Mouse (Mus musculus): ENCODE data around the gene Izumo4.

Gene Izumo4

GRCm38 (mm10) chr10:80701721-80702535, at the start of gene Izumo4, which contains the start of gene Mob3a:
TSS of gene Izumo4 (plus strand) at chr10:80702184.
TSS of gene Mob3a (minus strand) at chr10:80701977.
- DNase-seq = peak; percentile 99 to 100

GRCm38 (mm10) chr10:80653156-80653720, 48.7 kb upstream of the Izumo4 start:
- DNase-seq = no peak

- no peak for DNase-seq
These were observed 47.1 kb upstream of the Izumo4 start for GRCm38 (mm10) chr10:80654866-80655265.

DNA sequence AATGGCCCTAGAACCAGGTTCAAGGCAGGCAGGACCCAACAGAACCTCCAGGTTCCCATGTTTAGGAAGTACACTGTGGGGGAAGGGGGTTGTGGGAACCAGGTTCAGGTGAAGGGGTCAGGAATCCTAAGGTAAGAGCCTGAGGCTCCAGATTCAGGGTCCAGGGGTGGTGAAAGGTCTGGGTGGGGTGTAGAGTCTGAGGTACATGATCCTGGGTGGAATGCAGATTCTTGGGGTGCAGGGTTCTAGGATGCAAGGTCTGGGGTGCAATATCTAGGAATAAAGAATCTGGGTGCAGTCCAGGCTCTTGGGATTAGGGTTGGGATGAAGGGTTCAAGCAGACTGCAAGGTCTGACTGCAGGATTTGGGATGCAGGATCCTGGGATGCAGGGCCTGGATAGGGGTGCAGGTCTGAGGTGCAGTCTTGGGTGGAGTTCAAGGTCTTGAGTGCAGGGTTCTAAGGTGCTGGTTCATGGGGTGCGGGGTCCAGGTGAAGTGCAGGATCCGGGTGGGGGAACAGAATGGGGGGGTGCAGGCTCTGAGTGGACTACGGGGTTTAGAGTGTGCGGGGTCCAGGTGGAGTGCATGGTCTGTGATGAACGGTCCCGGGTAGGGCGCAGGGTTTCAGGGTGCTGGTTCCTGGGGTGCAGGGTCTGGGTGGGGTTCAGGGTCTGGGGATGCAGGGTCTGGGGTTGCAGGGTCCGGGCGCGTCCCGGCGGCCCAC, 46.4 kb upstream of the Izumo4 start:
- no peak for DNase-seq

- DNase-seq = peak; percentile 98 to 100
These were observed 45.7 kb upstream of the Izumo4 start for GRCm38 (mm10) chr10:80656130-80656862.

DNA sequence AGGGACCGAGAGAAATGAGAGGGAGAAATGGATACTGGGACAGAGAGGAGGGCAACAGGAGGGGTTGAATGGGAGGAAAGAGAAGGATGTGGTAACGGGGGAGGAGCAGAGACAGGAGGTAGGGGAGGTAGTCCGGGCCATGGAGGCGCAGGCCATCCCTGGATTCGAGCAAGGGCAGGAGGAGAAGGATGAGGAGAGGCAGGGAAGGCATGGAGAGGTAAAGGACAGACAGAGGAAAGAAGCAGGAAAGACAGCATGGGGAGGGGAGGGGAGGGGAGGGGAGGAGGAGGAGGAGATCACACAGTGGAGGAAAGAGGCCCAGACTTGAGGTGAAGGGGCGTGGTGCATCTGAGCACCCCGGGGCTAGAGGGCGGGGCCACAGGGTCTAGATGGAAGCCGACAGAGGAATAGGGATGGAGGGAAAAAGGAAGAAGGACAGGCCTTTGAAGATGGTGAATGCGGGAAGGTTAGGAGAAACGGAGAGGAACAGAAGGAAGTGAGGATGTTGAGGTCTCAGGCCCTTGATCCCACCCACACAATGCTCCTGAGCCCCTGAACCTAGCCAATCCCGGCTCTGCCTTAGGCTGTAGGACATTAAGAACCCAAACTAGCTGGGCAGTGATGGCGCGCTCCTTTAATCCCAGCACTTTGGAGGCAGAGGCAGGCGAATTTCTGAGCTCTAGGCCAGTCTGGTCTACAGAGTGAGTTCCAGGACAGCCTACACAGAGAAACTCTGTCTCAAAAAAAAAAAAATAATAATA, 44.9 kb upstream of the Izumo4 start, which contains the start of gene Btbd2:
Gene Btbd2, minus strand, starts transcription at position 209 of the 761 bp plus-strand sequence.
- DNase-seq = peak; percentile 53 to 77

DNA sequence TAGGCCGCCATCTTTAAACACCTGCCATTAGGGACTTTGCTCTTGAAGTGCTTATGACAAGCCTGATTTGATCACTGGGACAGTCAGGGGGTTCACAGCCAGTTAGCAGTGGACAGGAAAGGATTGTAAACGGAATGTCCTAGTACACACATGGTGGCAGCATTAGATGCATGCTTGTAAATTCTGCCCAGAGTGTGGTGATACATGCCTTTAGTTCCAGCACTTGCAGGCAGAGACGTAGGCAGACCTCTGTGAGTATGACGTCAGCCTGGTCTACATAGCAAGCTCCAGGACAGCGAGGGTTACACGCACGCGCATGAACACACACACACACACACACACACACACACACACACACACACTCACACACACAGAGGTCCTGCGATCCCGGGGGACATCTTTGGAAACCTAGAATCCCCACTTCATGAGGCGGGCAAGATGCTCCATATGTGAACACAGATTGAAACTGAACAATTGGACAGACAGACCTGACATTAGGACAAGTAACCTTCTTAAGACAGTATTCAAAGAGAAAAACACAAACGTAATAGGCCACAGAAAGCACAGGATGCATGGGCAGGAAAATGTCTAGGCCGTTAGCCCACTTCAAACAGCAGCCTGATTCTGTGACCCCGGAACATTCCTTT, 43.7 kb upstream of the Izumo4 start:
- no peak for DNase-seq

GRCm38 (mm10) chr10:80658841-80659202, 43.2 kb upstream of the Izumo4 start:
- DNase-seq = no peak

DNA sequence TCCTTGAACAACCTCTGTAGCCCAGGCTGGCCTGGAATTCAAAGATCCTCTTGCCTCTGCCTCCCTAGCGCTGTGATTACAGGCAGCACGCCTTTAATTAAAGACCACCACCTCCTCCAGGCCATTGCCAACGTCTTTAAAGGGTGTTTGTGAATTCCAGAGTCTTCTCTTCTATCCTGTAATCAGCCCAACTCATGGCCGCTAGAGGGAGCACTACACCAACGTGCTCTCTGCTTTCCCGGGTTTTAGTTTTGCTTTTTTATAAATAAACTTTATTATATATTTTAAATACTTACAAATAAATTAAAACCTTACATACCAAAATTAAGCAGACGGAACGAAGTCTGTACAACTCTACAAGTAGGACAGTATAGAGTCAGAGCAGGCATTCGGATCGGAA, 42.8 kb upstream of the Izumo4 start:
- peak; percentile 81 to 95 for DNase-seq

DNA sequence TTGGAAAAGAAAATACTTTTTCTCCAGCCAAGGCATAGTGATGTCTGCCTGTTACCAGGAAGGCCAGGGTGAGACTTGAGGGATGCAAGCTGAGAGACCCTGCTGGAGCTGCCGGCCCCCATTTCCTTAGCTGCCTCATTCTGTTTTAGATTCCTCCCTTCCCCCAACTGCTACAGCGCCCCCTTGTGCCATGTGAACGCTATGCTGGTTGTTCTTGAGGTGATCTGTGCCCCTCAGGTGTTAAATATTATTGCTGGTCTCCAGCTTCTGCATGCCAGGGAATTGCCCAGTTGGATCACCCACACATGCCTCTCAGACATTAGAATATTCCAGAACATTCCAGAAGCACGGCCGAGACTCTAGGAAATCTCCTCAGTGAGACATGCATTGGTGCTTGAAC, 40.8 kb upstream of the Izumo4 start:
- DNase-seq = peak; percentile 74 to 81

GRCm38 (mm10) chr10:80663485-80664196, 38.3 kb upstream of the Izumo4 start:
- no peak for DNase-seq

DNA sequence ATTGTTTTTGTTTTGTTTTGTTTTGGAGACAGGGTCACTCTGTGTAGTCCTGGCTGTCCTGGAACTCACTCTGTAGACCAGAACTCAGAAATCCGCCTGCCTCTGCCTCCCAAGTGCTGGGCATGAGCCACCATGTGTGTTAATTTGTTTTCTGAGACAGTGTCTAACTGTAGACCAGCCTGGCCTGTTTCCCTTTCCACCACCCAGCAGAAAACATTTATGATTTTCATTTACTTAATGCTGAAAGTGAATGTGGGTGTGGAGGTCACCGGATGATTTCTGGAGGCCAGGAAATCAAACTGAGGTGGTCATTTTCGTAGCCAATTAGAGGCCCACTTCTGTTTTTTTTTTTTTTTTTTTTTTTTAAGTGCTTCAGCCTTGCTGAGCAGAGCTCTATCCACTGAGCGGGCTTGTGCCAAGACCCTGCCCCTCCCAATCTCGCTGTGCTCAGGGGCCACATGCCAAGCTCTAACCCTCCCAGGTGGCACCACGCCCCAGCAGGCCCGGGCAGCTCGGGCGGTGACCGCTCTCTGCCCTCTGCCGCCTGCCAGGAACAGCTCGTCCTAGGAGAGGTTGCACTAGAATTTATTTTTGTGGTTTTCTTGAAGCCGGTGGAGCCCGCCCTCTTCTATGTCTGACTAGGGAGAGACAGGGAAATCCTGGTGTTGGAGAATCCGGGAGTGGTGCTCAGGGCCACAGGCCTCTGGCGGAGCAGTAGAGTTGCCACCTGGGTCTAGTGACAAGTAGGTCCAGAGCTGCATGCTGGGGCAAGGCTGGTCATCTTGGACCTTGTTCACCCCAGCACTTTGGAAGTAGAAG, 37.6 kb upstream of the Izumo4 start:
- peak; percentile 92 to 98 for DNase-seq

GRCm38 (mm10) chr10:80665016-80665380, 37.0 kb upstream of the Izumo4 start:
- DNase-seq = peak; percentile 85 to 93

DNA sequence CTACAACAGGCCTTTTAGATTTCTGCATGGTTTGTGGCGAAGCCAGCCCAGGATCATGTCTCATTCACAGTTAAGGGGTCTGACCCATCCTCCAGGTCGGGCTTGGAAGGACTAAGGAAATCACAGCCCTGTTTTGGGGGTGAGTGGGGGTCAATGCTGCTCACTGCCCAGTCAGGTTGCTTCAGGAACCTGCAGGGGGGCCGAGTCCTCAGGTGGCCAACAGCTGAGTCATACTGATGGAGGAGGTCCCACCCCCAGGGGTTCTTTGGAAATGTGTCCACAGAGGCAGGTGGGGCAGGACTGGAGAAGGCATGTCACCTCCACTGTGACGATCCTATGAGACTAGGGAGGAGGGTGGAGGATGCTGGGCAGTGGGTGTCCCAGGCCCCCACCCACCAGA, 36.5 kb upstream of the Izumo4 start:
- peak; percentile 30 to 79 for DNase-seq

DNA sequence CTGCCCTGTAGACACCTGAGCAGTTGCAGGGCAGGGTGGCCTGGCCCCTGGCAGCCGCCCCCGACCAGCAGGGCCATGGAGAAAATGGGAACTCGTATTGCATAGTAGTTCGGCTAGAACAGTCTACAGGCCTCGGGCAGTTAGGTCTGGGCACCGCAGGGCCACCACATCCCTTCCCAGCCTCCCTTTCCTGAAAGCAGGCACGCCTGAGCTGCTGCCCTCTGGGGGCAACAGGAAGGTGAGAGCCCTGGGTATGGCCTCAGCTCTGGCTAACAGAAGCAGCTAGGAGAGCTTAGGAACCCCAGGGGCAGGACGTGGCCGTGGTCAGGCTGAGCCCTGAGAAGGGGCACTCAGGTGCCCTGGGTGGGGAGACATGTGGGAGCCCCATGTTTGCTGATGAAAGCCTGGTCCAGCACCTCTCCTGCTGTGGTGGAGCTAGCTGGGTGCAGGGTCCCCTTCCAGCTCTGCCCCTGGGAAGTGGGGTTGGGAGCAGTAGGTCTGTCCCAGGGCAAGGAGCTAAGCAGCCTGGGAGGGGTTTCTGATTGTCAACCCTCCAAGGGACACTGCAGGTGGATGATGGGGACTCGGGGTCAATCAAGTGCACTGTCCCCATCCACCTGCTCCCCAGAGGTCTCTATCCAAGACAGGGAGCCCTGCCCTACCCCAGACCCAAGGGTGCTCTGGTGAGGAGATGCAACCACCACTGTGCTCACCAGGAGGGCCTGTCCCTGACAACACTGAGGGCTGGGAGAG, 35.8 kb upstream of the Izumo4 start:
- DNase-seq = peak; percentile 33 to 80

- DNase-seq = no peak
These were observed 35.1 kb upstream of the Izumo4 start for GRCm38 (mm10) chr10:80666837-80667412.

- DNase-seq = peak; percentile 60 to 88
These were observed 33.4 kb upstream of the Izumo4 start for GRCm38 (mm10) chr10:80668614-80669013.

- DNase-seq = no peak
These were observed 33.0 kb upstream of the Izumo4 start for GRCm38 (mm10) chr10:80669018-80669417.
